Mouse (Mus musculus) neutrophil, adult 59 days (primary cell): Measurements from ENCODE around the gene Zfp993. TPM values are rescaled to one million over a fixed set of nuclear protein-coding genes. Genes with fewer than 3 reads are reported as not detected.

Experiments
- total RNA-seq, 2 experiments: library from RNA; stranded (reverse); gene quantifications; 1 replicate in 1 of 2; 2 replicates in 1 of 2; pipeline ENCODE4 v1.2.4; 2023

Zfp993 gene
- 1 to 10 TPM; 2.9 to 3.1 TPM for total RNA-seq

DNA sequence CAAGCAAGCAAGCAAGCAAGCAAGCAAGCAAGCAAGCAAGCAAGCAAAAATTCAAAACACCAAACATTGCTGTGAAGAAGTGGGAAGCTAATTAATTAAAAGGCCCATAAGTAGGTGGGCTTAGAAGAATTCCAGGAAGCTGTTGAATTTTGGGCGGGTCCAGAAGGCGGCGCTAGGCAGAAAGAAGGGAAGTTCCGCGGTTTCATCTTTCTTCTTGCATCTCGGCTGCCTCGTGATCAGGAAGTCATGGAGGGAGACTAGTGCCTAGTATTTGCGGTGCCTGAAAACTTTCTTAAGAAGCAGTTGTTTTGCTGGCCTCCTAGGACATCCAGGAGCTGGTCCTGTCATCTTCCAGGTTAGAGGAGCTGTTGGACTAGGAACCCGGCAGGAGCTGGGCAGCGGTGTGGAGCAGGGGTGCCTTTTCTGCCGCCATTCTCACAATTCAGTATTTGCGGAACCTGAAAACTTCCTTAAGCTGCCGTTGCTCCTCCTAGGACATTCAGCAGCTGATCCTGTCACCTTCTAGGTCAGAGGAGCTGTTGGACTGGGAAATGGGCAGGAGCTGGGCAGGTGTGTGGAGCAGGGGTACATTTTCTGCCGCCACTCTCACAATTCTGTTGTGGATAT lies at the start of gene Zfp993:
TSS of gene Zfp993 (plus strand) at position 188 of the 627 bp plus-strand sequence.

Other genes with a start within 250 kb of the Zfp993 start
- gene Zfp992, start 161.9 kb upstream of the Zfp993 start, total RNA-seq: 1 to 10 TPM; 4.6 to 5.2 TPM
- under 1 TPM; 0.26 to 0.71 TPM for gene Zfp981, start 108.9 kb upstream of the Zfp993 start, total RNA-seq